Mouse (Mus musculus) heart, postnatal 0 days (tissue): Measurements from ENCODE around the gene Rabgap1l.

ENCODE experiments used
- CTCF ChIP-seq: IDR thresholded peaks from 2 replicates; pipeline ENCODE4 v1.5.1; 2016; ENCODE audit warnings: antibody characterized with exemption, control low read depth, low read depth
- EP300 ChIP-seq: IDR thresholded peaks from 2 replicates; pipeline ENCODE4 v1.6.1; 2016; ENCODE audit warnings: antibody characterized with exemption, low read depth

GRCm38 (mm10) chr1:160832267-160833021 lies 39.4 kb upstream of the Rabgap1l start:
- TF ChIP-seq CTCF: no peak
- TF ChIP-seq EP300: no peak
